Mouse (Mus musculus) MEL (cell line): ENCODE results near the gene Map2k5. TPM values are rescaled to one million over a fixed set of nuclear protein-coding genes. Genes with fewer than 3 reads are reported as not detected.

ENCODE experiments used
- DNase-seq: peaks from one replicate; pipeline ENCODE4 v3.0.0; 2011; ENCODE audit warnings: low read depth, low spot score
- H3K27ac ChIP-seq: 2 replicates; pipeline ENCODE4 v1.5.1; 2012; ENCODE audit warnings: low read depth, mild to moderate bottlenecking, control low read depth, low read length, moderate library complexity; ENCODE audit not compliant: control insufficient read depth
- H3K27me3 ChIP-seq, 2 experiments: fragments of 150-350 bp in 1 of 2; sonication (generic) in 1 of 2; 2 replicates each; pipeline ENCODE4 v1.6.1; 2012; ENCODE audit warnings: low read length in 2 of 2, mild to moderate bottlenecking in 2 of 2, improper control_type of control experiment in 1 of 2, moderate library complexity in 1 of 2; ENCODE audit not compliant: insufficient read depth in 2 of 2, control insufficient read depth in 1 of 2
- H3K36me3 ChIP-seq, 2 experiments: 2 replicates each; pipeline ENCODE4 v1.6.1; 2012 to 2014; ENCODE audit warnings: low read length in 2 of 2, improper control_type of control experiment in 1 of 2, inconsistent platforms in 1 of 2, mild to moderate bottlenecking in 1 of 2; ENCODE audit not compliant: insufficient read depth in 2 of 2, control insufficient read depth in 1 of 2
- H3K4me1 ChIP-seq, 2 experiments: fragments of 150-350 bp in 1 of 2; sonication (generic) in 1 of 2; 2 replicates each; pipeline ENCODE4 v1.6.1; 2012; ENCODE audit warnings: low read length in 2 of 2, improper control_type of control experiment in 1 of 2, mild to moderate bottlenecking in 1 of 2; ENCODE audit not compliant: insufficient read depth in 2 of 2, control insufficient read depth in 1 of 2
- H3K4me3 ChIP-seq, 2 experiments: fragments of 150-350 bp in 1 of 2; sonication (generic) in 1 of 2; 2 replicates each; pipeline ENCODE4 v1.5.1; 2012; ENCODE audit warnings: low read depth in 2 of 2, low read length in 2 of 2, mild to moderate bottlenecking in 2 of 2, moderate library complexity in 2 of 2, control low read depth in 1 of 2, improper control_type of control experiment in 1 of 2; ENCODE audit not compliant: control insufficient read depth in 1 of 2, insufficient read depth in 1 of 2
- H3K79me2 ChIP-seq: 2 replicates; pipeline ENCODE4 v1.6.1; 2012; ENCODE audit warnings: mild to moderate bottlenecking, low read length, moderate library complexity; ENCODE audit not compliant: control insufficient read depth, poor library complexity, insufficient read depth
- H3K9ac ChIP-seq: 2 replicates; pipeline ENCODE4 v1.6.1; 2012; ENCODE audit warnings: low read depth, mild to moderate bottlenecking, control low read depth, low read length, moderate library complexity; ENCODE audit not compliant: control insufficient read depth, poor library complexity, severe bottlenecking
- H3K9me3 ChIP-seq: fragments of 150-350 bp; sonication (generic); replicated peaks from 2 replicates; pipeline ENCODE4 v1.6.1; 2012; ENCODE audit warnings: mild to moderate bottlenecking, low read length, improper control_type of control experiment, moderate library complexity; ENCODE audit not compliant: insufficient read depth
- CHD1 ChIP-seq: IDR thresholded peaks from 2 replicates; pipeline ENCODE4 v1.6.1; 2012; ENCODE audit warnings: low read depth, mild to moderate bottlenecking, inconsistent platforms, low read length, improper control_type of control experiment
- ELF1 ChIP-seq: IDR thresholded peaks from 2 replicates; pipeline ENCODE4 v1.6.1; 2014; ENCODE audit warnings: low read depth, mild to moderate bottlenecking, inconsistent platforms, low read length, improper control_type of control experiment, moderate library complexity
- EP300 ChIP-seq, 2 experiments: IDR thresholded peaks; 2 replicates each; pipeline ENCODE4 v1.6.1; 2011; ENCODE audit warnings: improper control_type of control experiment in 2 of 2, low read length in 2 of 2, low read depth in 1 of 2, mild to moderate bottlenecking in 1 of 2
- ETS1 ChIP-seq: IDR thresholded peaks from 2 replicates; pipeline ENCODE4 v1.6.1; 2012; ENCODE audit warnings: low read depth, mild to moderate bottlenecking, inconsistent platforms, low read length, improper control_type of control experiment, moderate library complexity
- GABPA ChIP-seq: IDR thresholded peaks from 2 replicates; pipeline ENCODE4 v1.6.1; 2012; ENCODE audit warnings: low read depth, mild to moderate bottlenecking, inconsistent platforms, low read length, improper control_type of control experiment, moderate library complexity
- GATA1 ChIP-seq: IDR thresholded peaks from 2 replicates; pipeline ENCODE4 v1.6.1; 2011; ENCODE audit warnings: low read depth, low read length, improper control_type of control experiment
- JUND ChIP-seq: IDR thresholded peaks from 2 replicates; pipeline ENCODE4 v1.6.1; 2011; ENCODE audit warnings: low read depth, mild to moderate bottlenecking, improper control_type of control experiment, low read length
- MAZ ChIP-seq: IDR thresholded peaks from 2 replicates; pipeline ENCODE4 v1.6.1; 2012; ENCODE audit warnings: low read depth, mild to moderate bottlenecking, inconsistent platforms, low read length, improper control_type of control experiment
- MEF2A ChIP-seq: IDR thresholded peaks from 2 replicates; pipeline ENCODE4 v1.6.1; 2014; ENCODE audit warnings: low read depth, mild to moderate bottlenecking, inconsistent platforms, low read length, improper control_type of control experiment; ENCODE audit not compliant: poor library complexity, insufficient replicate concordance, severe bottlenecking; ENCODE audit errors: extremely low read depth
- NELFE ChIP-seq: IDR thresholded peaks from 2 replicates; pipeline ENCODE4 v1.6.1; 2011; ENCODE audit warnings: low read depth, low read length, improper control_type of control experiment
- POLR2A ChIP-seq, 2 experiments: IDR thresholded peaks; 2 replicates each; pipeline ENCODE4 v1.6.1; 2011 to 2012; ENCODE audit warnings: low read length in 2 of 2, mild to moderate bottlenecking in 2 of 2, control low read depth in 1 of 2, improper control_type of control experiment in 1 of 2, low read depth in 1 of 2, moderate library complexity in 1 of 2; ENCODE audit not compliant: control insufficient read depth in 1 of 2, insufficient read depth in 1 of 2, poor library complexity in 1 of 2
- POLR2AphosphoS2 ChIP-seq: IDR thresholded peaks from 2 replicates; pipeline ENCODE4 v1.6.1; 2011; ENCODE audit warnings: low read length, improper control_type of control experiment
- POLR2AphosphoS5 ChIP-seq: IDR thresholded peaks from 2 replicates; pipeline ENCODE4 v1.6.1; 2012; ENCODE audit warnings: low read depth, borderline replicate concordance, mild to moderate bottlenecking, inconsistent platforms, low read length, moderate library complexity, mixed read lengths
- RAD21 ChIP-seq: IDR thresholded peaks from 2 replicates; pipeline ENCODE4 v1.6.1; 2011; ENCODE audit warnings: mild to moderate bottlenecking, low read depth, low read length, improper control_type of control experiment
- SIN3A ChIP-seq: IDR thresholded peaks from 2 replicates; pipeline ENCODE4 v1.6.1; 2012; ENCODE audit warnings: low read length, improper control_type of control experiment, inconsistent platforms
- TBP ChIP-seq: IDR thresholded peaks from 2 replicates; pipeline ENCODE4 v1.8.0; 2011; ENCODE audit warnings: low read depth, low read length, improper control_type of control experiment
- TCF12 ChIP-seq: IDR thresholded peaks from 2 replicates; pipeline ENCODE4 v1.6.1; 2014; ENCODE audit warnings: low read depth, mild to moderate bottlenecking, inconsistent platforms, low read length, improper control_type of control experiment, moderate library complexity
- USF2 ChIP-seq, 2 experiments: IDR thresholded peaks; 2 replicates each; pipeline ENCODE4 v1.6.1; 2011 to 2012; ENCODE audit warnings: improper control_type of control experiment in 2 of 2, low read length in 2 of 2, borderline replicate concordance in 1 of 2, inconsistent platforms in 1 of 2, low read depth in 1 of 2, mild to moderate bottlenecking in 1 of 2; ENCODE audit not compliant: insufficient read depth in 1 of 2
- ZC3H11A ChIP-seq: IDR thresholded peaks from 2 replicates; pipeline ENCODE4 v1.6.1; 2012; ENCODE audit warnings: low read depth, mild to moderate bottlenecking, inconsistent platforms, low read length, improper control_type of control experiment
- ZKSCAN1 ChIP-seq: IDR thresholded peaks from 2 replicates; pipeline ENCODE4 v1.6.1; 2012; ENCODE audit warnings: low read depth, mild to moderate bottlenecking, inconsistent platforms, low read length, improper control_type of control experiment, moderate library complexity
- polyA plus RNA-seq, 2 experiments: library from polyadenylated mRNA; stranded (reverse) in 1 of 2; unstranded in 1 of 2; fragments of >175 nt in 1 of 2; fragments of >200 nt in 1 of 2; gene quantifications; 2 replicates each; pipeline versions ENCODE4 v1.2.1 to v1.2.4; 2012; ENCODE audit warnings: low replicate concordance in 2 of 2, low read depth in 1 of 2; ENCODE audit not compliant: insufficient read length in 2 of 2, insufficient read depth in 1 of 2, missing spikeins in 1 of 2
- total RNA-seq: library from RNA; depleted of rRNA; stranded (reverse); fragments of 300-350 nt; gene quantifications from 2 replicates; pipeline ENCODE4 v1.2.3, GENCODE M21; 2012

The Map2k5 gene
- total and polyA plus RNA-seq, 3 experiments, result 9.6 to 29.1 TPM; not detected in 1

DNA sequence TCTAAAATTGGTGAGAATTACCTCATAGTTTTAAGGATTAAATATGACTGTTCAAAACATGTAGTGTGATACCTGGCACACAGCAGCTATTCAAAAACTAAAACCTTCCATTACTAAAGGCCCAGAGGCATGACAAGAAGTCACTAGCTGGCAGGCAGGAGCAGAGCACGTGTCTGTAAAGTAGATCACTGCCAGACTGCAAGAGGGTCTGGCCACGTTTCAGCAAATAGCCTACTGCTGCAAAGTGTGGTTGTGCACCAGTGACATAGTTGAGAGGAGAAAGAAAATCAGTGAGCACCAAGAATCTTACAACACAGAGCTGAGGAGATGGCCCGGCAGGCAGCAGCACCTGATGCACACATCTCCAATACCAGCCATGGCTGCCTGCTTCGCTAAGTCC, 75.2 kb downstream of the Map2k5 start:
- TF ChIP-seq POLR2AphosphoS5 (no peak), ETS1 (no peak), TBP (no peak), GABPA (no peak), POLR2A (IDR thresholded peaks at IDR 0.05; ENCODE audit: control insufficient read depth in 1 of 2, insufficient read depth in 1 of 2, low read depth in 1 of 2, low read length in 2 of 2, poor library complexity in 1 of 2) (no peak), MAZ (no peak)
- Histone ChIP-seq H3K4me1 (no peaks in the 10 kb centered on the region), H3K36me3 (no peaks in the 10 kb centered on the region; a peak in 1 of 4 replicates), H3K4me3 (no peak overlapping the region), H3K27me3 (no peaks in the 10 kb centered on the region; a peak in 1 of 4 replicates), H3K79me2 (no peaks in the 10 kb centered on the region), H3K9me3 (no peaks in the 10 kb centered on the region), H3K27ac (no peak overlapping the region), H3K9ac (no peak overlapping the region)
- no peak for DNase-seq

DNA sequence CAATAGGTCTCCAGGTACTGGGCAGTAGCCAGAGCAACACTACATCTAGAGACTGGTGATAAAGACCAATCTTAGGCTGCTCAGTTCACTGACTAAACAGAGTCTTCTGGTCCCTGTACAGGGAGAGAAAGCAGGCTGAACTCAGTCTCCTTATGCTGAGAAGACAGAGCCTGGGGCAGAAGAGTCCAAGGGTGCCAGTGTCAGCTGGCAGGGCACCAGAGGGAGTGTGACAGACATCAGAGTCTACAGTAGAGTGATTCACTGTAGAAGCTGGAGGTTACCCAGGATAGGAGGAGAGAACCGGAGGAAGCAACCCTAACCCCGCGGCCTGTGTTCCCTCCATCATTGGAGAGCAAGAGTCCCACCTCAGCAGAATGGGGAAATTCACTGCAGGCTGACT, 79.0 kb downstream of the Map2k5 start:
- no peak for DNase-seq
- no peaks in the 10 kb centered on the region; a peak in 2 of 4 replicates for H3K36me3 ChIP-seq
- H3K4me3 ChIP-seq, result no peak overlapping the region
- H3K27me3 ChIP-seq, result no peaks in the 10 kb centered on the region; a peak in 1 of 4 replicates
- H3K9me3 ChIP-seq, result no peaks in the 10 kb centered on the region
- TF ChIP-seq EP300 (IDR thresholded peaks at IDR 0.05; ENCODE audit: low read depth in 1 of 2, low read length in 2 of 2) (no peak), NELFE (no peak), ZKSCAN1 (no peak), USF2 (IDR thresholded peaks at IDR 0.05; ENCODE audit: borderline replicate concordance in 1 of 2, insufficient read depth in 1 of 2, low read depth in 1 of 2, low read length in 2 of 2) (no peak), TCF12 (no peak), RAD21 (no peak), GABPA (no peak), ZC3H11A (no peak), SIN3A (no peak), ELF1 (no peak), GATA1 (no peak), CHD1 (no peak), POLR2AphosphoS2 (no peak), POLR2AphosphoS5 (no peak), MEF2A (no peak), JUND (no peak)
- H3K27ac ChIP-seq, result no peak overlapping the region
- H3K4me1 ChIP-seq, result no peaks in the 10 kb centered on the region
- no peak overlapping the region for H3K9ac ChIP-seq
- no peaks in the 10 kb centered on the region for H3K79me2 ChIP-seq
